Comparison of ENCODE assay signal across 12 mouse cellular contexts in the genomic region with DNA sequence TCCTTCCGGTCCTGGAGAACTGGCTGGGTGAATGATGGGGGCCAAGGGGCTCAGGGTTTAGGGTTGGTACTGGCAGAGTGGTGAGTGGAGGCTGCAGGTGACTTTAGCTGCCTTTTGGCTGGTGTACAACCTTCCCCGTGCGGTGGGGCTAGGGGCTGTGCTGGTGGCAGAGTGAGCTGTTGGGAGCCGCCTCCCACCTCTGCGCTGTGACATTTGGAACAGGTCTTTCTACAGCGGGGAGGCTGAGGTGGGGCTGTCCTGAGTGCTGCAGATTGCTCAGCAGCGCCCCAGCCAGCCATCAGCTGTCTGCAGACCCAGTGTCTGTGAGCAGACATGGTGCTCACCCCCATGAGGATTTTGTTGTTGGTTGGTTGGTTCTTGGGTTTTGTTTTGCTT. TPM values are rescaled to one million over a fixed set of nuclear protein-coding genes. Genes with fewer than 3 reads are reported as not detected.
DNase-seq lines count a peak whose midpoint lies in the region; ATAC-seq and TF ChIP-seq lines count a peak whose summit lies in the region.
"Had no signal": no experiment of that assay in that cellular context is flagged by ENCODE, and none has a peak within 500 bp of the region (broad histone marks: within the 10 kb centered on the region; RNA-seq: fewer than 3 reads in every experiment).

No protein-coding gene starts in this region.

- intact Hi-C loops in heart, postnatal 25 days (cut with DNase I) = no loop called here

- 19% methylated on average over 7 of the region's 7 CpGs for WGBS in heart, embryonic 12.5 days
- WGBS in forebrain, postnatal 0 days = 39% methylated on average over 7 of the region's 7 CpGs
- 41% methylated on average over 7 of the region's 7 CpGs for whole genome bisulfite sequencing in midbrain, embryonic 14.5 days
- WGBS in limb, embryonic 10.5 days = 9% methylated on average over 7 of the region's 7 CpGs

- H3K4me1 ChIP-seq in heart, embryonic 12.5 days (replicated peaks) = peaks cover 49% of the 10 kb centered on the region
- H3K4me1 ChIP-seq in forebrain, postnatal 0 days (ENCODE audit: insufficient read depth) = peaks cover 21% of the 10 kb centered on the region
- peaks cover 46% of the 10 kb centered on the region for H3K4me1 ChIP-seq in midbrain, embryonic 14.5 days (ENCODE audit: control insufficient read depth, insufficient read depth, low read length)
- peaks cover 35% of the 10 kb centered on the region for H3K4me1 ChIP-seq in limb, embryonic 10.5 days

- TF ChIP-seq CTCF in forebrain, postnatal 0 days (IDR thresholded peaks at IDR 0.05; ENCODE audit: low read depth) = no peak

- H3K9me3 ChIP-seq in heart, embryonic 12.5 days (replicated peaks) = no peaks in the 10 kb centered on the region
- H3K9me3 ChIP-seq in forebrain, postnatal 0 days (ENCODE audit: low read length) = no peaks in the 10 kb centered on the region
- no peaks in the 10 kb centered on the region for H3K9me3 ChIP-seq in midbrain, embryonic 14.5 days (ENCODE audit: control insufficient read depth, low read length)
- no peaks in the 10 kb centered on the region for H3K9me3 ChIP-seq in limb, embryonic 10.5 days (replicated peaks)

- no peak overlapping the region for H3K4me3 ChIP-seq in heart, embryonic 12.5 days
- peak overlapping the region; percentile 7; the same call in 1 of the 2 replicates for H3K4me3 ChIP-seq in forebrain, postnatal 0 days (ENCODE audit: low read depth, low read length)
- peak overlapping the region; percentile 69 for H3K4me3 ChIP-seq in midbrain, embryonic 14.5 days (replicated peaks; ENCODE audit: low read depth, low read length)
- H3K4me3 ChIP-seq in limb, embryonic 10.5 days = no peak overlapping the region

- peaks cover 59% of the 10 kb centered on the region for H3K27me3 ChIP-seq in heart, embryonic 12.5 days (replicated peaks)
- no peaks in the 10 kb centered on the region for H3K27me3 ChIP-seq in forebrain, postnatal 0 days (ENCODE audit: insufficient read depth, low read length)
- H3K27me3 ChIP-seq in midbrain, embryonic 14.5 days (ENCODE audit: control insufficient read depth, insufficient read depth, low read length) = no peaks in the 10 kb centered on the region
- peaks cover 93% of the 10 kb centered on the region for H3K27me3 ChIP-seq in limb, embryonic 10.5 days (ENCODE audit: low read depth, poor library complexity, severe bottlenecking)

- no peak for DNase-seq in heart, postnatal 25 days (ENCODE audit: low spot score)
- DNase-seq in cerebellum, postnatal 25 days = peak; percentile 57 to 62
- DNase-seq in forebrain, postnatal 0 days = no peak
- no peak for DNase-seq in midbrain, embryonic 14.5 days
- no peak for DNase-seq in limb, embryonic 10.5 days (ENCODE audit: low spot score)
- no peak for DNase-seq in spleen, postnatal 36 days (ENCODE audit: low spot score in 2 of 2)
- no peak for DNase-seq in MN1 (ENCODE audit: low spot score)
- DNase-seq: kidney, adult 8-10 months; liver; lung, postnatal 10 days; right cerebral cortex, adult 18-20 months had no signal

- no peak overlapping the region for H3K27ac ChIP-seq in heart, embryonic 12.5 days (ENCODE audit: poor library complexity, severe bottlenecking)
- peak overlapping the region; percentile 29 for H3K27ac ChIP-seq in forebrain, postnatal 0 days (ENCODE audit: low read depth, low read length)
- no peak overlapping the region for H3K27ac ChIP-seq in midbrain, embryonic 14.5 days (replicated peaks; ENCODE audit: low read depth, low read length)
- H3K27ac ChIP-seq in limb, embryonic 10.5 days = no peak overlapping the region

- ATAC-seq in heart, embryonic 12.5 days (ENCODE audit: insufficient number of reproducible peaks, low FRiP score) = no peak
- ATAC-seq in forebrain, postnatal 0 days = no peak
- no peak for ATAC-seq in midbrain, embryonic 14.5 days (ENCODE audit: low FRiP score, low TSS enrichment)

- peak overlapping the region; percentile 78; the same call in 1 of the 2 replicates for H3K4me2 ChIP-seq in heart, embryonic 12.5 days
- peak overlapping the region; percentile 92 for H3K4me2 ChIP-seq in forebrain, postnatal 0 days (ENCODE audit: low read depth)
- H3K4me2 ChIP-seq in midbrain, embryonic 14.5 days (ENCODE audit: low read length) = peak overlapping the region; percentile 97

- peak overlapping the region; percentile 47 for H3K9ac ChIP-seq in heart, embryonic 12.5 days
- H3K9ac ChIP-seq in forebrain, postnatal 0 days = peak overlapping the region; percentile 99
- H3K9ac ChIP-seq in midbrain, embryonic 14.5 days (replicated peaks; ENCODE audit: low read length) = peak overlapping the region; percentile 97; the same call in 1 of the 2 replicates

- 0 out of 2 replicates have a peak, but pooled peaks cover 9% of the 10 kb centered on the region for H3K36me3 ChIP-seq in heart, embryonic 12.5 days
- H3K36me3 ChIP-seq in forebrain, postnatal 0 days (ENCODE audit: insufficient read depth) = peaks cover 60% of the 10 kb centered on the region
- peaks cover 57% of the 10 kb centered on the region for H3K36me3 ChIP-seq in midbrain, embryonic 14.5 days (ENCODE audit: control insufficient read depth, insufficient read depth, low read length)
- no peaks in the 10 kb centered on the region for H3K36me3 ChIP-seq in limb, embryonic 10.5 days

RNA-seq across cellular contexts. Expression of a gene that starts 16.7 kb away (rescaled TPM):
- 2.3 and 2.4 TPM in 2 replicates for polyA plus RNA-seq in heart, embryonic 12.5 days (2016; fragmentation: Nextera tagmentation; extraction: Ambion mirVana)
- total RNA-seq in heart, postnatal 25 days (2021) = 10 to 100 TPM; 27.9 to 32.7 TPM
- 347 and 391 TPM in 2 replicates for total RNA-seq in forebrain, postnatal 0 days (2014; rRNA removed)
- 19.5 and 22.2 TPM in 2 replicates for polyA plus RNA-seq in forebrain, postnatal 0 days (2015; fragmentation: Nextera tagmentation; extraction: Ambion mirVana)
- polyA plus RNA-seq in midbrain, embryonic 14.5 days (2014; fragmentation: Nextera tagmentation; extraction: Ambion mirVana) = 28.4 and 39.0 TPM in 2 replicates
- polyA plus RNA-seq in limb, embryonic 10.5 days (2016; fragmentation: Nextera tagmentation; extraction: Ambion mirVana) = 0.06 and 0.21 TPM in 2 replicates

RNA-seq across cellular contexts. Expression of a gene that starts 19.7 kb away (rescaled TPM):
- 0.46 and 1.5 TPM in 2 replicates for polyA plus RNA-seq in heart, embryonic 12.5 days (2016; fragmentation: Nextera tagmentation; extraction: Ambion mirVana)
- 1 to 10 TPM in 1 of 2 experiments, under 1 TPM in 1; 0.70 to 1.3 TPM for total RNA-seq in heart, postnatal 25 days (2021)
- 4.4 and 20.3 TPM in 2 replicates for total RNA-seq in forebrain, postnatal 0 days (2014; rRNA removed)
- polyA plus RNA-seq in forebrain, postnatal 0 days (2015; fragmentation: Nextera tagmentation; extraction: Ambion mirVana) = 1.6 and 2.2 TPM in 2 replicates
- 8.6 and 8.9 TPM in 2 replicates for polyA plus RNA-seq in midbrain, embryonic 14.5 days (2014; fragmentation: Nextera tagmentation; extraction: Ambion mirVana)
- not detected in 2 replicates for polyA plus RNA-seq in limb, embryonic 10.5 days (2016; fragmentation: Nextera tagmentation; extraction: Ambion mirVana)

RNA-seq across cellular contexts. Expression of a gene that starts 22.3 kb away (rescaled TPM):
- 141 and 145 TPM in 2 replicates for polyA plus RNA-seq in heart, embryonic 12.5 days (2016; fragmentation: Nextera tagmentation; extraction: Ambion mirVana)
- 100 to 1,000 TPM; 158 to 161 TPM for total RNA-seq in heart, postnatal 25 days (2021)
- 27.6 and 39.3 TPM in 2 replicates for total RNA-seq in forebrain, postnatal 0 days (2014; rRNA removed)
- 28.6 and 31.7 TPM in 2 replicates for polyA plus RNA-seq in forebrain, postnatal 0 days (2015; fragmentation: Nextera tagmentation; extraction: Ambion mirVana)
- polyA plus RNA-seq in midbrain, embryonic 14.5 days (2014; fragmentation: Nextera tagmentation; extraction: Ambion mirVana) = 27.9 and 32.5 TPM in 2 replicates
- 72.6 and 73.3 TPM in 2 replicates for polyA plus RNA-seq in limb, embryonic 10.5 days (2016; fragmentation: Nextera tagmentation; extraction: Ambion mirVana)

RNA-seq across cellular contexts. Expression of a gene that starts 50.8 kb away (rescaled TPM):
- polyA plus RNA-seq in heart, embryonic 12.5 days (2016; fragmentation: Nextera tagmentation; extraction: Ambion mirVana) = 111 and 114 TPM in 2 replicates
- 10 to 100 TPM; 96.9 to 99.6 TPM for total RNA-seq in heart, postnatal 25 days (2021)
- 212 and 238 TPM in 2 replicates for total RNA-seq in forebrain, postnatal 0 days (2014; rRNA removed)
- 168 and 171 TPM in 2 replicates for polyA plus RNA-seq in forebrain, postnatal 0 days (2015; fragmentation: Nextera tagmentation; extraction: Ambion mirVana)
- 152 and 163 TPM in 2 replicates for polyA plus RNA-seq in midbrain, embryonic 14.5 days (2014; fragmentation: Nextera tagmentation; extraction: Ambion mirVana)
- 78.6 and 91.4 TPM in 2 replicates for polyA plus RNA-seq in limb, embryonic 10.5 days (2016; fragmentation: Nextera tagmentation; extraction: Ambion mirVana)

RNA-seq across cellular contexts. Expression of a gene that starts 50.9 kb away (rescaled TPM):
- polyA plus RNA-seq in heart, embryonic 12.5 days (2016; fragmentation: Nextera tagmentation; extraction: Ambion mirVana) = 10.1 and 12.7 TPM in 2 replicates
- total RNA-seq in heart, postnatal 25 days (2021) = 1 to 10 TPM; 3.7 to 4.0 TPM
- total RNA-seq in forebrain, postnatal 0 days (2014; rRNA removed) = 21.1 and 22.0 TPM in 2 replicates
- 23.1 and 27.2 TPM in 2 replicates for polyA plus RNA-seq in forebrain, postnatal 0 days (2015; fragmentation: Nextera tagmentation; extraction: Ambion mirVana)
- polyA plus RNA-seq in midbrain, embryonic 14.5 days (2014; fragmentation: Nextera tagmentation; extraction: Ambion mirVana) = 26.8 and 28.6 TPM in 2 replicates
- 10.6 and 16.5 TPM in 2 replicates for polyA plus RNA-seq in limb, embryonic 10.5 days (2016; fragmentation: Nextera tagmentation; extraction: Ambion mirVana)

Comparison
In these comparisons a context has a peak if more than half of its experiments do, and no peak if none do; other contexts are left out.
1. H3K4me3 ChIP-seq: peak in forebrain, postnatal 0 days (single experiment) and midbrain, embryonic 14.5 days (single experiment); none in heart, embryonic 12.5 days (single experiment) and limb, embryonic 10.5 days (single experiment).
2. H3K9ac ChIP-seq: peak in every context shown above with its lines; median percentile 99 in forebrain, postnatal 0 days; 97 in midbrain, embryonic 14.5 days; 47 in heart, embryonic 12.5 days.
3. DNase-seq: peak in cerebellum, postnatal 25 days (2 of 2); none in heart, postnatal 25 days (single experiment), forebrain, postnatal 0 days (single experiment), midbrain, embryonic 14.5 days (single experiment), limb, embryonic 10.5 days (single experiment), spleen, postnatal 36 days (0 of 2) and MN1 (single experiment).
4. Peak in every context shown above with its lines, with median percentiles within 50 percentile points of each other: H3K4me2 ChIP-seq.